Mouse (Mus musculus): ENCODE measurements around the gene Xiap. TPM values are rescaled to one million over a fixed set of nuclear protein-coding genes. Genes with fewer than 3 reads are reported as not detected.
"Not testable (repeated sequence)": the region's sequence is repeated elsewhere in the genome, so short reads cannot be mapped to it uniquely, and the experiment has no call there.

Xiap gene
- polyA plus RNA-seq, 1 experiment from 2014 or later: 16.9 TPM

GRCm38 (mm10) chrX:42026981-42027380 is 32.5 kb upstream of the Xiap start:
- not testable (repeated sequence) for H3K4me3 ChIP-seq (ENCODE audit: control insufficient read depth in 1 of 2, insufficient read depth in 1 of 2, low read depth in 1 of 2, low read length in 2 of 2); H3K27me3 ChIP-seq (ENCODE audit: control insufficient read depth, insufficient read depth, low read length); H3K36me3 ChIP-seq (ENCODE audit: control insufficient read depth, insufficient read depth, low read length); H3K4me2 ChIP-seq (ENCODE audit: low read length); H3K9me3 ChIP-seq (ENCODE audit: control insufficient read depth, low read length); H3K4me1 ChIP-seq (ENCODE audit: control insufficient read depth in 2 of 2, insufficient read depth in 2 of 2, low read length in 2 of 2); H3K9ac ChIP-seq (ENCODE audit: low read length)
- peak; percentile 82 for ATAC-seq (ENCODE audit: insufficient number of reproducible peaks, insufficient read depth, low FRiP score, low read depth)
- WGBS: 27% methylated on average over 2 of the region's 2 CpGs
- H3K27ac ChIP-seq (replicated peaks in 1 of 2; ENCODE audit: control insufficient read depth in 1 of 2, insufficient read depth in 1 of 2, low read depth in 2 of 2, low read length in 2 of 2): 0 out of 4 replicates have a peak overlapping the region, but pooled peaks of 1 of the 2 experiments have one; percentile 10

GRCm38 (mm10) chrX:42033111-42033693 is 26.3 kb upstream of the Xiap start:
- Histone ChIP-seq H3K36me3 (ENCODE audit: control insufficient read depth, insufficient read depth, low read length) (no peaks in the 10 kb centered on the region), H3K4me2 (ENCODE audit: low read length) (peak overlapping the region; percentile 23; the same call in 1 of the 2 replicates), H3K27ac (replicated peaks in 1 of 2; ENCODE audit: control insufficient read depth in 1 of 2, insufficient read depth in 1 of 2, low read depth in 2 of 2, low read length in 2 of 2) (no peak overlapping the region), H3K9me3 (ENCODE audit: control insufficient read depth, low read length) (no peaks in the 10 kb centered on the region), H3K27me3 (ENCODE audit: control insufficient read depth, insufficient read depth, low read length) (no peaks in the 10 kb centered on the region), H3K9ac (ENCODE audit: low read length) (no peak overlapping the region), H3K4me1 (ENCODE audit: control insufficient read depth in 2 of 2, insufficient read depth in 2 of 2, low read length in 2 of 2) (no peaks in the 10 kb centered on the region), H3K4me3 (ENCODE audit: control insufficient read depth in 1 of 2, insufficient read depth in 1 of 2, low read depth in 1 of 2, low read length in 2 of 2) (no peak overlapping the region)
- no peak for ATAC-seq (ENCODE audit: insufficient number of reproducible peaks, insufficient read depth, low FRiP score, low read depth)
- 30% methylated on average over 8 of the region's 8 CpGs for WGBS

GRCm38 (mm10) chrX:42033911-42034310 is 25.6 kb upstream of the Xiap start:
- Histone ChIP-seq H3K27ac (replicated peaks in 1 of 2; ENCODE audit: control insufficient read depth in 1 of 2, insufficient read depth in 1 of 2, low read depth in 2 of 2, low read length in 2 of 2) (no peak overlapping the region; a peak in 1 of 4 replicates), H3K36me3 (ENCODE audit: control insufficient read depth, insufficient read depth, low read length) (no peaks in the 10 kb centered on the region)
- 62% methylated on average over 7 of the region's 7 CpGs for WGBS

GRCm38 (mm10) chrX:42039481-42039880 is 20.0 kb upstream of the Xiap start:
- Histone ChIP-seq H3K27me3 (ENCODE audit: control insufficient read depth, insufficient read depth, low read length) (no peaks in the 10 kb centered on the region), H3K9ac (ENCODE audit: low read length) (no peak overlapping the region), H3K4me1 (ENCODE audit: control insufficient read depth in 2 of 2, insufficient read depth in 2 of 2, low read length in 2 of 2) (no peaks in the 10 kb centered on the region), H3K36me3 (ENCODE audit: control insufficient read depth, insufficient read depth, low read length) (no peaks in the 10 kb centered on the region), H3K9me3 (ENCODE audit: control insufficient read depth, low read length) (no peaks in the 10 kb centered on the region), H3K4me2 (ENCODE audit: low read length) (no peak overlapping the region), H3K4me3 (ENCODE audit: control insufficient read depth in 1 of 2, insufficient read depth in 1 of 2, low read depth in 1 of 2, low read length in 2 of 2) (no peak overlapping the region), H3K27ac (replicated peaks in 1 of 2; ENCODE audit: control insufficient read depth in 1 of 2, insufficient read depth in 1 of 2, low read depth in 2 of 2, low read length in 2 of 2) (no peak overlapping the region)
- WGBS: 72% methylated on average over 5 of the region's 6 CpGs
- no peak for ATAC-seq (ENCODE audit: insufficient number of reproducible peaks, insufficient read depth, low FRiP score, low read depth)

More at GRCm38 (mm10) chrX:42033911-42034310, 25.6 kb upstream of the Xiap start:
- no peaks in the 10 kb centered on the region for H3K4me1 ChIP-seq (ENCODE audit: control insufficient read depth in 2 of 2, insufficient read depth in 2 of 2, low read length in 2 of 2)
- no peak overlapping the region for H3K4me3 ChIP-seq (ENCODE audit: control insufficient read depth in 1 of 2, insufficient read depth in 1 of 2, low read depth in 1 of 2, low read length in 2 of 2)
- no peak overlapping the region for H3K9ac ChIP-seq (ENCODE audit: low read length)
- H3K4me2 ChIP-seq (ENCODE audit: low read length): no peak overlapping the region
- H3K9me3 ChIP-seq (ENCODE audit: control insufficient read depth, low read length): no peaks in the 10 kb centered on the region
- H3K27me3 ChIP-seq (ENCODE audit: control insufficient read depth, insufficient read depth, low read length): no peaks in the 10 kb centered on the region
- no peak for ATAC-seq (ENCODE audit: insufficient number of reproducible peaks, insufficient read depth, low FRiP score, low read depth)

GRCm38 (mm10) chrX:42044935-42045334 is 14.5 kb upstream of the Xiap start:
- H3K9ac ChIP-seq (ENCODE audit: low read length): no peak overlapping the region
- H3K4me1 ChIP-seq (ENCODE audit: control insufficient read depth in 2 of 2, insufficient read depth in 2 of 2, low read length in 2 of 2): no peaks in the 10 kb centered on the region
- ATAC-seq (ENCODE audit: insufficient number of reproducible peaks, insufficient read depth, low FRiP score, low read depth): no peak
- no peaks in the 10 kb centered on the region for H3K9me3 ChIP-seq (ENCODE audit: control insufficient read depth, low read length)
- no peak overlapping the region for H3K4me3 ChIP-seq (ENCODE audit: control insufficient read depth in 1 of 2, insufficient read depth in 1 of 2, low read depth in 1 of 2, low read length in 2 of 2)
- no peak overlapping the region for H3K27ac ChIP-seq (replicated peaks in 1 of 2; ENCODE audit: control insufficient read depth in 1 of 2, insufficient read depth in 1 of 2, low read depth in 2 of 2, low read length in 2 of 2)
- WGBS: 79% methylated on average over 7 of the region's 7 CpGs
- no peaks in the 10 kb centered on the region for H3K36me3 ChIP-seq (ENCODE audit: control insufficient read depth, insufficient read depth, low read length)
- H3K27me3 ChIP-seq (ENCODE audit: control insufficient read depth, insufficient read depth, low read length): no peaks in the 10 kb centered on the region
- no peak overlapping the region for H3K4me2 ChIP-seq (ENCODE audit: low read length)

GRCm38 (mm10) chrX:42050652-42051643 is 8.5 kb upstream of the Xiap start:
- Histone ChIP-seq H3K9me3 (ENCODE audit: control insufficient read depth, low read length) (no peaks in the 10 kb centered on the region), H3K27ac (replicated peaks in 1 of 2; ENCODE audit: control insufficient read depth in 1 of 2, insufficient read depth in 1 of 2, low read depth in 2 of 2, low read length in 2 of 2) (peak overlapping the region; percentile 90 to 97), H3K4me2 (ENCODE audit: low read length) (peak overlapping the region; percentile 42), H3K9ac (ENCODE audit: low read length) (no peak overlapping the region), H3K36me3 (ENCODE audit: control insufficient read depth, insufficient read depth, low read length) (no peaks in the 10 kb centered on the region), H3K4me3 (ENCODE audit: control insufficient read depth in 1 of 2, insufficient read depth in 1 of 2, low read depth in 1 of 2, low read length in 2 of 2) (no peak overlapping the region), H3K27me3 (ENCODE audit: control insufficient read depth, insufficient read depth, low read length) (no peaks in the 10 kb centered on the region), H3K4me1 (ENCODE audit: control insufficient read depth in 2 of 2, insufficient read depth in 2 of 2, low read length in 2 of 2) (peaks cover 0 to 5% of the 10 kb centered on the region in 2 experiments; a peak in 3 of 4 replicates)
- peak; percentile 83 for ATAC-seq (ENCODE audit: insufficient number of reproducible peaks, insufficient read depth, low FRiP score, low read depth)
- 36% methylated on average over 5 of the region's 5 CpGs for WGBS

GRCm38 (mm10) chrX:42057012-42057411 is 2.5 kb upstream of the Xiap start:
- H3K4me3 ChIP-seq (ENCODE audit: control insufficient read depth in 1 of 2, insufficient read depth in 1 of 2, low read depth in 1 of 2, low read length in 2 of 2): no peak overlapping the region
- no peaks in the 10 kb centered on the region for H3K27me3 ChIP-seq (ENCODE audit: control insufficient read depth, insufficient read depth, low read length)
- no peak overlapping the region for H3K9ac ChIP-seq (ENCODE audit: low read length)
- no peaks in the 10 kb centered on the region for H3K9me3 ChIP-seq (ENCODE audit: control insufficient read depth, low read length)
- no peak overlapping the region for H3K4me2 ChIP-seq (ENCODE audit: low read length)
- H3K36me3 ChIP-seq (ENCODE audit: control insufficient read depth, insufficient read depth, low read length): no peaks in the 10 kb centered on the region
- no peaks in the 10 kb centered on the region for H3K4me1 ChIP-seq (ENCODE audit: control insufficient read depth in 2 of 2, insufficient read depth in 2 of 2, low read length in 2 of 2)
- ATAC-seq (ENCODE audit: insufficient number of reproducible peaks, insufficient read depth, low FRiP score, low read depth): no peak
- 67% methylated on average over 5 of the region's 5 CpGs for WGBS
- 0 out of 4 replicates have a peak overlapping the region, but pooled peaks of 1 of the 2 experiments have one; percentile 28 for H3K27ac ChIP-seq (replicated peaks in 1 of 2; ENCODE audit: control insufficient read depth in 1 of 2, insufficient read depth in 1 of 2, low read depth in 2 of 2, low read length in 2 of 2)
